Mouse (Mus musculus) limb, embryonic 13.5 days (tissue): ENCODE results near the gene Rp2. TPM values are rescaled to one million over a fixed set of nuclear protein-coding genes. Genes with fewer than 3 reads are reported as not detected.

Experiments
- polyA plus RNA-seq: library from polyadenylated mRNA; unstranded; fragments of >200 nt; fragmentation: Nextera tagmentation; extraction: Ambion mirVana; gene quantifications from 2 replicates; pipeline ENCODE4 v1.2.1, GENCODE M21; 2015

Gene Rp2
- polyA plus RNA-seq, 1 experiment from 2014 or later: 19.5 TPM

Other genes with a start within 250 kb of the Rp2 start
- gene Slc9a7, start 72.7 kb upstream of the Rp2 start, polyA plus RNA-seq: 1.3 and 1.5 TPM in 2 replicates
- gene Jade3, start 61.2 kb downstream of the Rp2 start, polyA plus RNA-seq: 6.8 and 8.0 TPM in 2 replicates
- 0.75 and 1.1 TPM in 2 replicates for gene Rgn, start 185.3 kb downstream of the Rp2 start, polyA plus RNA-seq